Mouse (Mus musculus) hindlimb bud, embryonic 11.5 days (tissue): ENCODE measurements around the gene Gadd45b.

Experiments
- DNase-seq: peaks from one replicate; pipeline ENCODE4 v3.0.0-alpha.2; 2012; ENCODE audit warnings: low read depth, low spot score; ENCODE audit errors: extremely low spot score

The Gadd45b gene

DNA sequence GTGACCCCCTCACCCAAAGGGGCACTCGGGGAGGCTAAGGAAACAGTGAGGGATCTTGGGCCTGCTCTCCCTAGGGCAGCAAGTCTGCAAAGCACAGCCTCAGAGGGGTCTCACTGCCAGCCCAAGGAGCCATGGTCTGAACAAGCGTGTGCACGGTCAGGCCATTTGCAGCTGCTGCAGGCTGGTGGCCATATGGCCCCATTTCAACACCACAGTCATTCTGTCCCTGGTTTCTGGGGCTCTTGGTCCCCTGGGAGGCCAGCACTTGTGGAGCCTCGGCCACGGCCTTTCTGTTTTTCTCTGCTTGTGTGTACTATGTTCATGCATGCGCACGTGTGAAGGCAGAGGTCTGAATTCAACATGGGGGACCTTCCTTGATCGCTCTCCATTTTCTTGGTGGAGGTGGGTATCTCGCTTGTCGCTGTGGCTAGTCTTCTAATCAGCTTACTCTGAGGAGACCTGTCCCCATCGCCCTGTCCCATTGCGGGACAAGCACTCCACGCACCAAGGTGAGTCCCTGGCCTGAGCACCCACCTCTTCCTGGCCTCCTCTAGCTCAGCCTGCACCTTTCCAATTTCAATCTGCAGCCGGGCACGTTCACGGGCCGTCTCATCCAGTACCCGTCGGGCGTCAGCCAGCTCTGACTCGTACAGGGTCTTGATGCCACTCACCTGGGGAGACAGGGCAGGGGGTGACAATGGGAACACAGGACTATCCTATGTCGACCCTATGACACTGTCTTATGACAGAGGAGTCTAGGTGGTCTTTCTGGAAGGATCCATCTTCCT, 20.3 kb upstream of the Gadd45b start:
- no peak for DNase-seq

DNA sequence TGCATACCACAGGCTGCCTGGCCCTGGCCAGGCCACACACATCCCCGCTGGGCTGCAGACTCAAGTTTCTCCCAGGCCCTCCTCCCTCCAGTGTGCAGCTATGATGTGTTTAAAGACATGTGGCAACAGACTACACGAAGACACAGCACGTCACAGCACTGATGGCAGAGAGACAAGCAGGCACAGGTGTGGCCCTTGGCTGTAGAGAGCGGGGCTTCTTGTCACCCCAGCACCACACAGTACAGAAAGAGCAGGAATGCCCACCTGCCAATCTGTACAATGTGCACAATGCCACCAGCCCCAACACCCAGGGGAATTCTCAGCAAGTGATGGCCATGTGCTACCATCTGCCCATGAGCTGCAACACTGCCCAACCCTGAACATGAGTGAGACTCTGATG, 18.5 kb upstream of the Gadd45b start:
- no peak for DNase-seq

DNA sequence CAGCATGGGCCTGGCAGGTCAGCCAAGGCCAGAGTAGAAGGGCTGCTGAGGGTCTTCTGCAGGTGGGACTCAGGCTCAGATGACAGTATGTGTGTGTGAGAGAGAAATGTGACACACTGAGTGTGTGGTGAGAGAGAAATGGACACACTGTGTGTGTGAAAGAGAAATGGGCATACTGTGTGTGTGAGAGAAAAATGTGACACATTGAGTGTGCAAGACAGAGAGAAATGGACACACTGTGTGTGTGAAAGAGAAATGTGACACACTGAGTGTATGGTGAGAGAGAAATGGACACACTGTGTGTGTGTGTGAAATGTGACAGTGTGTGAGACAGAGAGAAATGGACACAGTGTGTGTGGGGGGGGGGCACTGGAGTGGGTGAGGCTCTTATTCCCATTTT, 18.0 kb upstream of the Gadd45b start:
- DNase-seq = no peak

DNA sequence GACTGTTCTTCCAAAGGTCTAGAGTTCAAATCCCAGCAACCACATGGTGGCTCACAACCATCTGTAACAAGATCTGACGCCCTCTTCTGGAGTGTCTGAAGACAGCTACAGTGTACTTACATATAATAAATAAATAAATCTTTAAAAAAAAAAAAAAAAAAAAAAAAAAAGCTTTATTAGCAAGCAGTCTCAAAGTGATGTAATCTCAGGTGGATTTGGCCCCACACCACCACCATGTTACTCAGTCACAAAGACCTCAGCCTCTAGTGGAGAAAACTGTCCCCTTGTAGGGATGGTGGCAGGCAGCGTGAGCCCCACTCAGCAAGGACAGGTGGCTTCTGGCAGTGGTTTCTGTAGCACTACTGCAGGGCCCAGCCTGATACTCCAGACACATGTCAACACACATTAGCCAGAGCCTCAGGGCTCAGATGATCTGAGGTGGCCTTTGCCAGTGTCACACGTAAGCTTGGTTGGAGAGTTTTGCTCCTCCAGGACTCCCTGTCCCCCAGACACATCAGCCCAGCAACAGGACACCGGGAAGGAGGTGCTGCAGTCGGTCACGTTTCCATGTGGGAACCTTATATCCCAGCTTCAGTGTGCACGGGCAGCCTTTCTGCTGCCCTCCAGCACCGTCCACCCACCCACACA, 16.4 kb upstream of the Gadd45b start:
- DNase-seq = no peak

GRCm38 (mm10) chr10:80914253-80914656, 15.6 kb upstream of the Gadd45b start:
- DNase-seq = no peak

GRCm38 (mm10) chr10:80915260-80915659, 14.6 kb upstream of the Gadd45b start:
- no peak for DNase-seq

DNA sequence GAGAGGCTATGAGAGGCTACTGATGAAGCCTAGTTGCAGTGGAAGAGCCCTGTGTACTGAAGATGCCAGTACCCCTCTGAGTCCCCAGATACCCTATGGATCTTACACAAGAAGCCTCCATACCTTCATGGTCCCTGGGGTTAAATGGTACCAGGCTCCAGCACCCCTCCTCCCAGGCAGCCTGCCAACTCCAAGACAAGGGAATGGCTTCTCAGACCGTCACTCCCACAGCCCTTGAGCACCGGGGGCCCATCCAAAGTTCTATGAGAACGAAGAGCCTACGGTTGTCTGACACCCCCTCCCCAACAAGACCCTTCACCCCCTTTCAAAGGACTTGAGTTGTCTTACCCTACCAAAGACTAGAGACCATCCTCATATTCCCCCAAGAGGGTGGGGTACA, 14.1 kb upstream of the Gadd45b start:
- no peak for DNase-seq

- DNase-seq = no peak
Measured at GRCm38 (mm10) chr10:80917336-80917778, 12.5 kb upstream of the Gadd45b start.

- no peak for DNase-seq
Measured at GRCm38 (mm10) chr10:80917779-80918434, 12.0 kb upstream of the Gadd45b start, which contains the start of gene Lmnb2. Lmnb2 (minus strand) TSS chr10:80918245.

DNA sequence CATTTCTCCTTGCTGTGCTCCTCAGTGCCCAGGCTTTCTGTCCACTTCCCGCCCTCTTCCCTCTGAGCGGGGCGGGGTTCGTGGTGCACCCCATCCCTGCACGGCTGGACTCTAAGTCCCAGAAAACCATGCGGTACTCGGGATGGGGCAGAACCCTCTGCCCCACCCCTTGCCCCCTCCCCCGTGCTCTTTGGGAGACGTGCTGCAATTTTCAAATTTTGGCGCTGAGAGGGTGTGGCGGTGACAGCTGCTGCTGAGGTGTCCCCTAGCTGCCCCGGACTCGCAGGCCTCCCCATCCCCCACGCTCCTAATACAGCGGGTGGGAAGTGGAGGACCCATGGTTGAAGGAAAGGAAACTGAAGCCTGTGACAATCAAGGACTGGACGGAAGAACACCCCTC, 8.0 kb upstream of the Gadd45b start:
- DNase-seq = no peak

- DNase-seq = no peak
Measured at GRCm38 (mm10) chr10:80925472-80925871, 4.4 kb upstream of the Gadd45b start.

- DNase-seq = no peak
Measured at GRCm38 (mm10) chr10:80928586-80929298, 1.1 kb upstream of the Gadd45b start.

GRCm38 (mm10) chr10:80930361-80931152, 684 bp downstream of the Gadd45b start:
- DNase-seq = no peak

GRCm38 (mm10) chr10:80931153-80931671, 1.3 kb downstream of the Gadd45b start:
- no peak for DNase-seq

DNA sequence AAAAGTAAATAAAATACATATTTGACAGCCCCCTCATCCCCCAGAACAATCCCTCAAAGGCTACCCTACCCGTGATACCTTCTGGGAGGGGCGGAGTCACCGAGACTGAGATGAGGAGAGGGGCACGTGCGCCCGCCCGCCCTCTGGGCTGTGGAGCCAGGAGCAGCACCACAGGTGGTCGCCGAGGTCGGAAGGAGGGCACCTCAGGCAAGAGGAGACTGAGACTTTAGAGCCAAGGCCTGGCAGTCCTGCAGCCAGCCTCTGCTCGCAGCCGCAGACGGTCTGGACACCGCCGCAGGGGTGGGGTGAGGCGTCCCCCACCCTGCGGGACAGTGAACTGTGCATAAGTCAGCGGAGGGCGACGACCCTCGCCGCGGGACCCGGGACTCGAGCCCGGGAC, 1.8 kb downstream of the Gadd45b start:
- DNase-seq = no peak

GRCm38 (mm10) chr10:80932206-80932605, 2.3 kb downstream of the Gadd45b start:
- DNase-seq = no peak

- DNase-seq = no peak
Measured at GRCm38 (mm10) chr10:80932700-80933420, 3.0 kb downstream of the Gadd45b start.

GRCm38 (mm10) chr10:80933421-80933979, 3.6 kb downstream of the Gadd45b start:
- DNase-seq = no peak
